Mouse (Mus musculus): ENCODE measurements around the gene Camk2g. TPM values are rescaled to one million over a fixed set of nuclear protein-coding genes. Genes with fewer than 3 reads are reported as not detected.
"Not testable (repeated sequence)": the region's sequence is repeated elsewhere in the genome, so short reads cannot be mapped to it uniquely, and the experiment has no call there.

The Camk2g gene
- total RNA-seq, 2 experiments from 2014 or later = 186 to 188 TPM

DNA sequence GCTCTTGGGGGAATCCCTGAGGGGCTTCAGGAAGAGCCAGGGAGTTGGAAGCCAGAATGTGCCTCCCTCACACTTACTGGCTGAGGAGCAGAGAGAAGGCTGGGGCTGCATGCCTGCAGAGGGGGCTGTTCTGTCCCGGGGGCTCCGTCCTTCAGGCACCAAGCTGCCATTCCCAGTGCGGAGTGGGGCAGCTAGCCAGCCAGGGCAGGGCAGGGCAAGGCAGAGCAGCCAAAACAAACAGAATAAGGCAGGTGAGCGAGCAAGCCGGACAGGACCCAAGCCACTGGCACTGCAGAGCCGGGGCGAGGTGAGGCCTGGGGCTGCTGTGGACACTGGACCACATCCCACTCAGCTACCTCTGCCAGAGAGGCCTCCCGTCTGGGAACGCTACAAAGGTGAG is 52.6 kb downstream of the Camk2g start:
- no peak for DNase-seq (ENCODE audit: low spot score in 2 of 2)

DNA sequence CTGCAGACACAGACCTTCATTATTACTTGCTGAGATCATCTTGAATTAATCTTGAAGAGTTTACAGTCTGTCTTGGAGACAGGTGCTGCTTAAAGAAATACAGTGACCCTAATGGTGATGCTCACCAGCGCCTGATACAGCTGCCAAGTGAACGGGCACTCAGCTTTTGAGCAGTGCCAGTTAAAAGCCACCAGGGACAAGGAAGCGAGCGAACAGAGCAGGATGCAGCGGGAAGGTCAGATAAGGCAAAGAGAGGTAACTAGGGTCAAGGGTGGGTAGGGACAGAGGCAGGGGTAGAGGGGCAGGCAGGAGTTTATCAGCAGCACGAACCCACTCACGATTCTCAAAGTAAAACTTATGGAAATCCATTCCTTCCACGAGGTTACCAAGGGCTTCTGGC is 55.4 kb downstream of the Camk2g start:
- no peak for DNase-seq (ENCODE audit: low spot score in 2 of 2)

DNA sequence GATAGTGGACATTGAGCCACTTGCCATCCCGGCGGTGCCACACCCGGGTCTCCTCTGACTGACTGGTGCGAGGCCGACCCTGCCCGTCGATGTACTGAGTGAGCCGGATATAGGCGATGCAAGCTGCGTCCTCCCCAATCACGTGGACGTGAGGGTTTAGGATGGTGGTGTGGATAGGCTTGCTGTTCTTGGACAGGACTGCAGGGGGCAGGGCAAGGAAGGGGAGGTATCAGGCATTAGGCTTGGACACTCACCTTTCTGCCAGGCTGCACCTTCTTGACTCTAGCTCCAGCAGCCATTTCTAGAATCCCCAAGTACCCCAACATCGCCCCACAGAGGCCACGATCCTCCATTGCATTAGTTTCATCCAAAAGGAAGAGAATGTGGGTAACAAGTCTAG is 56.6 kb downstream of the Camk2g start:
- no peak for DNase-seq (ENCODE audit: low spot score in 2 of 2)

DNA sequence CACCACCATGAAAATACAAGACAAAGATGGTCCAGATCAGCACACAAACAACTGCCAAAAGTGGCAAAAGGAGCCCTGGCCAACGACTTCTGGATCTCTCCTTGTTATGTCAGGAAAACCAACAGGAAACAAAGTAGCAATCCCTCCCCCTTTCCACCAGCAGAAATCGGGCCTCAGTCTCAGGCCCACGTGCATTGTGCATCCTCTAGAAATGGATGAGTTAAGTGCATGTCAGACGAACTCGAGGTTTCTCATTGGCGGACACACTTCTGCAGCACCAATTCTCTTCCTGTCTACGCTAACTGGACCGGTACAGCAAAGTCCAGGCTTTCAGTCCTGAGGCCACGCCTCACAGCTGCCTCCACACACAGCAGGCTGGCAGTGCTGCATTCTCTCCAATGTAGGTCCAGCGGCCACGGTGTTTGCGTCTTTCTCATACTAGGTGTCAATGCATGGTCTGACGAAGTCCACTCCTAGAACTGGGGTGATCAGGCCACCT is 57.9 kb downstream of the Camk2g start:
- DNase-seq (ENCODE audit: low spot score in 2 of 2) = no peak

DNA sequence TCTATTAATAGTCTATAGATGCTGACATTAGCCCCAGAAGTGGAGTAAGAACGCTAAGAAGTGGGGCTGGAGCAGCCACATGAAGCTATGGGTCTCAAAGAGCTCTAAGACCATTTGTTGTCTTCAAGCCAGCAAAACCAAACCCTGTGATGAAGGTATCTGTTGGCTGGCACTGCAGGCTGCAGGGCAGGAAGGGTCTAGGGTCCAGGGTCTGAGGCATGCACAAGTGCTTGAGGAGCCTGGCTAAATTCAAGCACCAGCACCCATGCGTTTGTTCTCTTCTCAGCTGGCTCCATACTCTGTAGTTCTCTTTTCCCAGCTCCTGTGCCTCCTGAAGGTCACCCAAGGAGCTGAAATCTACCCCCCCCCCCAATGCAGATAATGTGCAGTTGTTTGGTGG is 58.8 kb downstream of the Camk2g start:
- no peak for DNase-seq (ENCODE audit: low spot score in 2 of 2)

DNA sequence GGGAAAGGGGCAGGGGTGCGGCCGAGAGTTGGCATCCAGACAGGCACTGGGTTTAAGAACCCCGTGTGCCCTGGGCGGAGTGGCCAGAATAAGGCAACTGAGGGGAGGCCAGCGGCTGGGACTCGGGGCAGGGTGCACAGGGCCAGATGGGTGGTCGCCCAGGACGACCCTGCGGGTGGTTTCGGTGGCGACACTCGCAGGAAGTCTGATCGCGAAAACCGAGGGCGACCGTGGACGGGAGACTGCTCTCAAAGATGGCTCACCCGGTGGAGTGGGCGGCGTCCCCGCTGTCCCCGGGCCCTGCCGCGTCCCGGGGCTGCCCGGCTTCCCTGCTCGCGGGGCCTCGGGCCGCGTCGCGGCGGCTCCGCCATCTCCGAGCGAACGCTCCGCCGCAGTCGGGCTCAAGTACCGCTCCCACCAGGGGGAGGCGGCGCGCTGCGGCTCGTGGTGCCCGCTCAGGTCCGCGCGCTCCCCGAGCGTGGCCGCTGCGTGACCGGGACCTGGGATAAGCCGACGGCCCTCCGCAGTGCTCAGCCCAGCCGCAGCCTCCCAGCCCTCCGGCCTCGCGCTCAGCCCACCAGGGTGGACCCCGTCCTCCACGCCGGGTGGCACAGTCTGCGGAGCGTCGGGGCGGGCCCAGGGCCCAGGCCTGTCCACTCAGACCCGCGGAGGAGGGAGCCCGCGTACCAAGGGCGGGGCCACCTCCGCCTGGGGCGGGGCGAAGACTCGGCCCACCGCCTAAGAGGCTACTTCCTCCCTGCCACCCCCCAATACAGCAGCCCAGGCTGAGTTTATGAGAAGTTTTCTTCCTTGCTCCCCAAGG is 59.7 kb downstream of the Camk2g start, which contains the start of gene Ndst2:
Gene Ndst2 (minus strand): TSS at position 611 of the 823 bp plus-strand sequence.
- peak; percentile 79 to 88 for DNase-seq (ENCODE audit: low spot score in 2 of 2)

DNA sequence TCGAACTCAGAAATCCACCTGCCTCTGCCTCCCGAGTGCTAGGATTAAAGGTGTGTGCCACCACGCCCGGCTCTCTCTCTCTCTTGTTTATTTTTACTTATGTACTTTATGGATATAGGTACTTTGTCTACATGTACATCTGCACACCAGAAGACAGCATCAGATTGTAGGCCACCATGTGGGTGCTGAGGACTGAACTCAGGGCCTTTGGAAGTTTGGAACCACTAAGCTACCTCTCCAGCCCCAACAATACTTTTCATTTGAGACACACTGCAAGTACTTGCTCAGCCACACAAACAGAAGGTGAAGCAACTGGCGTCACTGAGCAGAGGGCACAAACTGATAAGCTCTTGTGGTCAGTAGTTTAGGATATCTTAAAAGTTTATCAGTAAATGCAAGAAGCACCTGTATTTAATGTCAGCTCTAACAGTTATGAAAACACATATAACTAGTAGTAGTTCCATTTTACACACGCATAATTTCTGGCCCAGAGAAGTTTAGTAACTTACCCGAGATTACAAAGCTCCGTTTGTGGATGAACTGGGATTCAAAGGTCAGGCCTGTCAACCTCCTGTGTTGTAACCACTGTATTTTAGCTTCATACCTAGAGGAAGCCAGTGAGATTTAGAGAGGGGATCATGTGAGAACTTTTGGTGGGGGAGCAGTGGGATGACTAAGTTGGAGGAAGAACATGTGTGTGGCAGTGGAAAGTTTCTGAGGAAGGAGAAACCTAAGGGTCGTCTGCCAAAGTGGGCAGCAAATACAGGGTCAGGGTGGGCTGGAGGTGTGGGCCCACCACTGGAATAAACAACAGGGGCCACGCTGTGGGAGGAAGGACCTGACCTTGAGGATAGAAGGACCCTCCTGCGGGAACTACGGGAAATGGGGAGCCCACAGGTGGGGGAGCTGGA is 60.6 kb downstream of the Camk2g start:
- DNase-seq (ENCODE audit: low spot score in 2 of 2) = no peak

DNA sequence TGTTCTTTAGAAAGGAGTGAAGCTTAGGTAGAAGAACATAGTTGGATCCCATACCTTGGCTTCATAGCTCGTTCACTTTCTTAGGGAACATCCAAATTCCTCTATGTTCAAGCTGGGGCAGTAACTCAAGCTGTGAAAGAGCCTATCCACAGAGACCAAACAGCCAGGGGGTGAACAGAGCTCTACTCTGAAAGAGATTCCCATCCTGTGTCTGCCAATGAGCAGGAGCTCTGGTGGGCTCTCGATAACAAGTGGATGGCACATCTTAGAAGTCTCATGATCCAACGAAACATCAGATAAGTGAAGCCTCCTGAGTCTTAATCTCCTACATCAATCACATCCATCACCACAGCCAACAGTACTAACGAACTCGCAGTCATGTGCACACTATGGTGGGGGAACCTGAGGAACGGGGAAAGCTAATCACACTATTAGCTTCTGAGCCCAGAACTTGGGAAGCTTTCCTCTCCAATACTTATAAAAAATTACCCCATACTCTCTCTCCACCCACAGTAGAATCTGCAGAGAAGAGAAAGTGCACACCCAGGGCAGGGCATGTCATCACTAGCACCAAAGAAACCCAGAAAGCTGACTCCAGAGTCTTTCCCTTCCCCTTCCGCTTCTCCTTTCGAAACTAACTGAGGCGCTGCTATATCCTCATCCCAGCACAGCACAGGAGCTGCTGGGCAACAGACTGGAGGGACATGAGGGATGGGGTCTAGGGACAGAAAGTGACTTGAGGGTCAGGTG is 62.9 kb downstream of the Camk2g start:
- DNase-seq (ENCODE audit: low spot score in 2 of 2) = no peak

DNA sequence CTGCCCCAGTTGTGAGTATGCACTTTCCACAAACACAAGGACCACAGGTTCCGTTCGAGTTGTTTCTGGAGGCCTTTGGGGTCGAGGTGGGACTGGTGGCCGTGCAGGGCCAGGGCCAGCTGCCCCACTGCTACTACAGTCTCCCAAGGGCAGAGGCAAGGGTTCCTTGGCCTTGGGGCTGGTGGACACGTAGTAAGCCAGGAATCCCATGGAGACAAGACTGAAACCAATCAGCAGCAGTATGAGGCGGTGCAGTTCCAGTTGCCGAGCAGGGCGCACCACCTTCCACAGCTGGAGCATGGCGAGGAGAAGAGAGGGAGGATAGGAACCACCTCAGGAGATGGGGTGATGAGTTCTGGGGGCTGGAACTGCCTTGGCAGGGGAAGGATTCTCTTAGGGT is 64.0 kb downstream of the Camk2g start:
- no peak for DNase-seq (ENCODE audit: low spot score in 2 of 2)

DNA sequence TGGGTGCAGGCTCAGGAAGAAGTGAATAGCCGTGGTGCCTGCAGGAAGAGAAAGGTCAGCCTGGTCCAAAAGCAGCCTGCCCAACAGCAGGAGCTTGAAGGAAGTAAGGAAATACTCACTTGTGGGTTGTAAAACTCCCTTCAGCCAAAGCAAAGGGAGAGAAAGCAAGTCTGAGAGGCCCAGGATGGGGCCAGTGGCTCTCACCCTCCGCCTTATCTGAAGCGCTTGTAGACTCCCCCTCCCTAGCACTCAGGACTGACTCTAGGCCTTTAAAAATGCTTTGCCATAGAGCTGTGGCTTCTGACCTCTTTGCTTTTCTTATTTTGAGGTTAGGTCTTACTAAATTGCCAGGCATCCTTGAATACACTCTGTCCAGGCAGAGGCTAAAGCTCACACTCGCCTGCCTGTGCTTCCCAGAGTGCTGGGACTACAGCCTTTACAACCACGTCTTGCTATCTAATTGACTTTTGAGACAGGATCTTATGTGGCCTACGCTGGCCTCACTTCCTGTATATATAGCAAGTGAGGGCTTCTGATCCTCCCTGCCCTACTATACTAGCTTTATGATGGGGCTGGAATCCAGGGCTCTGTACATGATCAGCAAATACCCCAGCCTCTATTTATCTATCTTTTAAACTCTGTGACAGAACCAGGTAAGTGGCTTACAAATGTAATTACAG is 68.1 kb downstream of the Camk2g start:
- no peak for DNase-seq (ENCODE audit: low spot score in 2 of 2)

DNA sequence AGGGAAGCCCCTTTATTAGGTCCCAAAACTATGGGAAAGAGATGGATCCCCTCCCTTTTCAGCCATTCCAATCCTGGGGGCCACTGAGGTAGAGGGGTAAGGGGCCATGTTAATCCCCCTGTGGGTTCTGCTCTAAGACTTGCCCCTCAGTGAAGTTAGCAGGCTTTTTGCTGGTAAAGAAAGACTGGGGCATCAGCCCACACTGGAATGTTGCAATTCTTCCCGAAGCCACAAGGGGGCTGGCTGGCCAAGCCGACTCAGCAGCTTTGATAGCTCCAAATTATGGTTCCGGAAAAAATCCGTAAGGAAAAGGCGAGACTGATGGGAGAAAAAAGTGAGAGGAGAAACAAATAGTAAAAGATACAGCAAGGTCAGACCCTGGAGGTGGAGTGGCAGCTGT is 69.8 kb downstream of the Camk2g start:
- peak; percentile 71 to 76 for DNase-seq (ENCODE audit: low spot score in 2 of 2)

DNA sequence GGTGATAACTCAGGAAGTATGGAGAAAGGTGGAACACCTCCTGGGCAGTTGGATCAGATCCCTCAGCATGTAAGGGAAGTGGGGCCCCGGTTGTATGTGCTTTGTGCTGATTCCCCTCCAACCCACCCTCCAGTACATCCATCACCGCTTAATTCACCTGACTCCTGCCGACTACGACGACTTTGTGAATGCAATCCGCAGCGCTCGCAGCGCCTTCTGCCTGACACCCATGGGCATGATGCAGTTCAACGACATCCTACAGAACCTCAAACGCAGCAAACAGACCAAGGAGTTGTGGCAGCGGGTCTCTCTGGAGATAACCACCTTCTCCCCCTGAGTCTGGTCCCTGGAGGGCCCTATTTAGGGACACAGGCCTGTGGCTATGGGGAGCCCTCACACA is 70.9 kb downstream of the Camk2g start:
- no peak for DNase-seq (ENCODE audit: low spot score in 2 of 2)

DNA sequence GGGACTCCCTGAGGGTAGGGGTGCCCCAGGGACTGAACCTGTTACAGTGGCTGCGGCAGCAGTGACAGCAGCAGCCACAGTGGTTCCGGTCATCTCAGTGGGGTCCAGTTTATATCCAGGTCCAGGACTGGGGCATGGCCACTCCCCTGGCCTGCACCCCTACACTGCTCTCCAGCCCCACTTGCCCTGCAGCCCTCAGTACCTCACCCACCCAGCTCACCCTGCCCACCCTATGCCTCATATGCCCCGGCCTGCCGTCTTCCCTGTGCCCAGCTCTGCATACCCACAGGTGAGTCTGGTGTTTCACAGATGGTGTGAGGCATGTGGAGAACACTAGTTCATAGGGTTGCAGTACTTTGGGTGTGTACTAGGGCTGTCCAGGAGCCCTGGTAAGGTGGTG is 72.5 kb downstream of the Camk2g start:
- DNase-seq (ENCODE audit: low spot score in 2 of 2) = no peak

DNA sequence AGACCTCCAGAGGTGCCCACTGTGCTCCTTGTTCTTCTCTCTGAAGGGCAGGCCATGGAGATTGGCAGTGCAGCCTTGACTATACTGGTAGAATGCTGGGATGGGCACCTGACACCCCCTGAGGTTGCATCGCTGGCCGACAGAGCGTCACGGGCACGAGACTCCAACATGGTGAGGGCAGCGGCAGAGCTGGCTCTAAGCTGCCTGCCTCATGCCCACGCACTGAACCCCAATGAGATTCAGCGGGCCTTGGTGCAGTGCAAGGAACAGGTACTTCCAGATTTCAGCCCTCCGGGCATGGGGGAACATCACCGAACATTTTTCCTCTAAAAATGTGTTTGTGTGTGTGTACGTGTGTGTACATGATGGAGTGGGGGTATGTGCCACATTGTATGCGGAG is 74.1 kb downstream of the Camk2g start:
- no peak for DNase-seq (ENCODE audit: low spot score in 2 of 2)

DNA sequence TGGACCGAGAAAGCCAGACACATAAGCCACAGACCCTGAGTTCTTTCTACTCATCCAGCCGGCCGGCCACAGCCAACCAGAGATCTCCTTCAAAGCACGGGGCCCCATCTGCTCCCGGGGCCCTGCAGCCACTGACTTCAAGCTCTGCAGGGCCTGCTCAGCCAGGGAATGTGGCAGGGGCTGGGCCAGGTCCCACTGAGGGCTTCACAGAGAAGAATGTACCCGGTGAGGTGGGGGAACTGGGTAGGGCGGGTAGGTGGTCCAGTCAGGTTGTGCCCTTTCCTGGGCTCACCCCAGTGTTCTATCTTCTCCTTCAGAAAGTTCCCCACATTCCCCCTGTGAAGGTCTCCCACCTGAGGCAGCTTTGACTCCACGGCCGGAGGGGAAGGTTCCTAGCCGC is 75.4 kb downstream of the Camk2g start:
- DNase-seq (ENCODE audit: low spot score in 2 of 2) = no peak

DNA sequence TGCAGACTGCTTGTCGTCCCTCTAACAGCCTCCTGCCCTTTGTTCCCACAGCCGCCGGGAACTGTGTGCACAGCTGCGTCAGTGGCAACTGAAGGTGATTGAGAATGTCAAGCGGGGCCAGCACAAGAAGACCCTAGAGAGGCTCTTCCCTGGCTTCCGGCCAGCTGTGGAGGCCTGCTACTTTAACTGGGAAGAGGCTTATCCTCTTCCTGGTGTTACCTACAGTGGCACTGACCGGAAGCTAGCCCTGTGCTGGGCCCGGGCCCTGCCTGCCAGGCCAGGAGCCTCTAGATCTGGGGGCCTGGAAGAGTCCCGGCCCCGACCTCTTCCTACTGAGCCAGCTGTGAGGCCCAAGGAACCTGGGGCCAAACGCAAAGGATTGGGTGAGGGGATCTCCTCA is 80.1 kb downstream of the Camk2g start:
- DNase-seq (ENCODE audit: low spot score in 2 of 2) = no peak

DNA sequence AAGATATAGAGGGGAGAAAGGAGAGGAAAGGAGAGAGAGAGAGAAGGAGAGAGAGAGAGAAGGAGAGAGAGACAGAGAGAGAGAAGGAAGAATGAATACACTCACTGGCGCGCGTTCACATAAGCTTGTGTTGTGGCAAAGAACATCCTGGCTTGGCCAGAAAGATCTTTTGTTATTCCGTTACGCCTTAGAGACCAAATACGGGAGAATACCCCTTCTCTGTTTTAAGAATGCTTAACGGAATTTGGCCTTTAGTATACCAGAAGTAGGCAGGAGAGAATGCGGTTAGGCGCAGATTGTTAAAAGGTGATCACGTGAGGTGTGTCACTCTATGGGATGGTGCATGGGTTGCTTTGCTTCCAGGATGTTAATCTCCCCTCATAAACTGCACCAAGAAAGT is 85.6 kb downstream of the Camk2g start:
- no peak for DNase-seq (ENCODE audit: low spot score in 2 of 2)

DNA sequence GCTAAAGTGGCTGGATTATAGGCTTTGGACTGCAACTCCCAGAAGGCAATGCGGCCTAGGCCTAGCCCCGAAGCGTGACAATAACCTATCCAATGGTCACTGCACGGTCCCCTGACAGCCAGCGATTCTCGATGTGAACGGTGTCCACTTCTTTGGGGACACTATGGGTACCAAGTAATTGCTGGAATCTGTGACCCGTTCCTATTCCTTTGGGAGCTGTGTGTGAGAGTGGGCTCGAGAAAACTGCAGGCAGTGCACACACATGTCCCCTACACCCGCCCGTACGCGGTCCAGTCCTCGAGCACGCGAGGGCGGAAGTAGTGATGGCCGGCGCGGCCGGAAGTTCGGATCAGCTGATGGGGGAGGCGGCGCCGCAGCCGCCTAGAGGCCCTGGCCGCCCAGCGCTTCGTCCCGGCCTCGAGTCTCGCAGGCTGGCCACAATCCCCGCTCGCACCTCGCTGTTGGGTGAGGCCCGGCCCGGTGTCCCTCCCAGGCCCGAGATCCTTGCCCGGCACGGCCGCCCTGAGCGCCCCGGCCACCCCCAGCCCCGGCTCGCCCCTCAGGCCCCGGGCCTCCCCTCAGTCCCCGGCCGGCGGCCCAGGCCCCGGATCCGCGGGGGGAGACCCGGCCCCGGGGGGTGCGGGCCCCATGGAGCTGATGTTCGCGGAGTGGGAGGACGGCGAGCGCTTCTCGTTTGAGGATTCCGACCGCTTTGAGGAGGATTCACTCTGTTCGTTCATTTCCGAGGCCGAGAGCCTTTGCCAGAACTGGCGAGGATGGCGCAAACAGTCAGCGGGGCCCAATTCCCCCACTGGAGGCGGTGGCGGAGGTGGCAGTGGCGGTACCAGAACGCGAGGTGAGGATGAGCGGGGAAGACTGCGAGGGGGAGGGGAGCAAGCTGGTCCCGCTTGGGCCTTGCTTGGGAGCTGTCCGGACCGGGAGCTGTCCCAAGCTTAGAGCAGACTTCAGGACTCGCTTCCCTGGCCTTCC is 86.4 kb downstream of the Camk2g start, which contains the start of gene Zswim8:
Gene Zswim8 (plus strand): TSS at position 352 of the 990 bp plus-strand sequence.
- DNase-seq (ENCODE audit: low spot score in 2 of 2) = peak; percentile 92

DNA sequence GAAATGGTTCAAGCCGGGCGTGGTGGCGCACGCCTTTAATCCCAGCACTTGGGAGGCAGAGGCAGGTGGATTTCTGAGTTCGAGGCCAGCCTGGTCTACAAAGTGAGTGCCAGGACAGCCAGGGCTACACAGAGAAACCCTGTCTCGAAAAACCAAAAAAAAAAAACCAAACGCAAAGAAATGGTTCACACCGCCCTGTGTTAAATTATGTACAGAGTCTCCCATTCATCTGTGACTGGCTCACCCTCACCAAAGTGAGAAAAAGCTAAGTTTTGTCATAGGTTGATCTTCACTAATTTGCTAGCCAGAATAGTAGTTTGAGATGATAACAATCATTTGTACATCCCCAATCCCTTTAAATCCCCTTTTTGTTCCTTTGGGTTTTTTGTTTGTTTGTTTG is 90.4 kb downstream of the Camk2g start:
- not testable (repeated sequence) for DNase-seq (ENCODE audit: low spot score in 2 of 2)
